Comparison of ENCODE assay signal across 8 mouse cellular contexts in genomic region chr9:53301801-53302311, GRCm38 (mm10). TPM values are rescaled to one million over a fixed set of nuclear protein-coding genes. Genes with fewer than 3 reads are reported as not detected.
A peak's percentile ranks its signal among the peaks of the same experiment; 100 is the strongest.
DNase-seq lines count a peak whose midpoint lies in the region; ATAC-seq and TF ChIP-seq lines count a peak whose summit lies in the region.

No protein-coding gene starts in this region.

- H3K36me3 ChIP-seq in spleen, adult 2 months (ENCODE audit: control insufficient read depth, insufficient read depth, low read length), result no peaks in the 10 kb centered on the region
- H3K36me3 ChIP-seq in hindbrain, embryonic 14.5 days (replicated peaks; ENCODE audit: control insufficient read depth, insufficient read depth), result no peaks in the 10 kb centered on the region
- H3K36me3 ChIP-seq in liver, embryonic 11.5 days (ENCODE audit: control insufficient read depth, insufficient read depth, low read length), result no peaks in the 10 kb centered on the region

- no peaks in the 10 kb centered on the region for H3K9me3 ChIP-seq in hindbrain, embryonic 14.5 days (ENCODE audit: control insufficient read depth, low read length)
- H3K9me3 ChIP-seq in liver, embryonic 11.5 days (ENCODE audit: control insufficient read depth, low read length), result no peaks in the 10 kb centered on the region

- H3K27ac ChIP-seq in spleen, adult 2 months (ENCODE audit: insufficient read depth, low read length), result no peak overlapping the region
- H3K27ac ChIP-seq in hindbrain, embryonic 14.5 days, result no peak overlapping the region
- no peak overlapping the region for H3K27ac ChIP-seq in liver, embryonic 11.5 days (ENCODE audit: low read depth, low read length)

- H3K9ac ChIP-seq in hindbrain, embryonic 14.5 days, result peak overlapping the region; percentile 39; the same call in 1 of the 2 replicates
- no peak overlapping the region for H3K9ac ChIP-seq in liver, embryonic 11.5 days (ENCODE audit: low read depth, low read length)

- TF ChIP-seq POLR2A in spleen, adult 2 months (IDR thresholded peaks at IDR 0.05; ENCODE audit: low read depth, low read length), result no peak

- no peaks in the 10 kb centered on the region for H3K4me1 ChIP-seq in spleen, adult 2 months (ENCODE audit: control insufficient read depth, insufficient read depth, insufficient read length)
- peaks cover 7% of the 10 kb centered on the region; the same call in 1 of the 2 replicates for H3K4me1 ChIP-seq in hindbrain, embryonic 14.5 days (replicated peaks; ENCODE audit: control insufficient read depth, insufficient read depth, low read length)
- H3K4me1 ChIP-seq in liver, embryonic 11.5 days (replicated peaks; ENCODE audit: control insufficient read depth, insufficient read depth, low read length), result no peaks in the 10 kb centered on the region

- 33% methylated on average over 19 of the region's 19 CpGs for WGBS in spleen, adult 2 months
- WGBS in hindbrain, embryonic 14.5 days, result 3% methylated on average over 19 of the region's 19 CpGs
- WGBS in liver, embryonic 11.5 days, result 14% methylated on average over 19 of the region's 19 CpGs

- no peak for ATAC-seq in hindbrain, embryonic 14.5 days (ENCODE audit: low FRiP score)
- ATAC-seq in liver, embryonic 11.5 days (replicated peaks; ENCODE audit: low FRiP score), result no peak
- no peak; the same call in 1 of the 2 replicates for ATAC-seq in granulocyte monocyte progenitor cell, adult 5-6 weeks (replicated peaks; ENCODE audit: poor library complexity, severe bottlenecking)

- no peak for TF ChIP-seq CTCF in spleen, adult 2 months (IDR thresholded peaks at IDR 0.05; ENCODE audit: extremely low read depth, insufficient read depth, insufficient read length, insufficient replicate concordance)

- H3K4me2 ChIP-seq in hindbrain, embryonic 14.5 days (replicated peaks), result peak overlapping the region; percentile 85
- peak overlapping the region; percentile 73 for H3K4me2 ChIP-seq in liver, embryonic 11.5 days

- no peak for DNase-seq in spleen, adult 2 months (ENCODE audit: low read depth in 1 of 2, low spot score in 2 of 2)
- no peak for DNase-seq in spleen, adult 12 weeks (ENCODE audit: low spot score)
- DNase-seq in cerebellum, postnatal 25 days, result peak; percentile 59
- no peak for DNase-seq in hindbrain, embryonic 14.5 days (ENCODE audit: low spot score)
- DNase-seq in liver, embryonic 11.5 days (ENCODE audit: low spot score), result no peak
- peak; percentile 6 for DNase-seq in naive thymus-derived CD4-positive, alpha-beta T cell, adult 2 months (ENCODE audit: low read depth)
- no peak for DNase-seq in B cell, adult 2 months

- peak overlapping the region; percentile 29; the same call in 1 of the 2 replicates for H3K4me3 ChIP-seq in spleen, adult 2 months (ENCODE audit: extremely low read depth, insufficient read depth, insufficient read length)
- peak overlapping the region; percentile 35 for H3K4me3 ChIP-seq in hindbrain, embryonic 14.5 days (replicated peaks; ENCODE audit: low read length)
- H3K4me3 ChIP-seq in liver, embryonic 11.5 days (ENCODE audit: low read depth, low read length), result peak overlapping the region; percentile 38

- H3K27me3 ChIP-seq in spleen, adult 2 months (ENCODE audit: control insufficient read depth, insufficient read depth, low read length), result 0 out of 2 replicates have a peak, but pooled peaks cover 1% of the 10 kb centered on the region
- peaks cover 9% of the 10 kb centered on the region; the same call in 1 of the 2 replicates for H3K27me3 ChIP-seq in hindbrain, embryonic 14.5 days (ENCODE audit: control insufficient read depth, insufficient read depth, low read length)
- H3K27me3 ChIP-seq in liver, embryonic 11.5 days (replicated peaks; ENCODE audit: control insufficient read depth, insufficient read depth, low read length), result peaks cover 10% of the 10 kb centered on the region

RNA-seq across cellular contexts. Expression of gene Exph5, which starts 0.4 kb away (rescaled TPM):
- 0.02 and 0.04 TPM in 2 replicates for polyA plus RNA-seq in spleen, adult 2 months (2012; rRNA removed)
- 0.35 and 0.53 TPM in 2 replicates for polyA plus RNA-seq in hindbrain, embryonic 14.5 days (2014; fragmentation: Nextera tagmentation; extraction: Ambion mirVana)
- 0.41 and 0.91 TPM in 2 replicates for polyA plus RNA-seq in liver, embryonic 11.5 days (2014; fragmentation: Nextera tagmentation; extraction: Ambion mirVana)
- not detected in 2 replicates for total RNA-seq in granulocyte monocyte progenitor cell, adult 5-6 weeks (2014; fragmentation: Nextera tagmentation)
- not detected in 2 replicates for total RNA-seq in granulocyte monocyte progenitor cell, adult 5-6 weeks (2017)

RNA-seq across cellular contexts. Expression of gene Ddx10, which starts 54.0 kb away (rescaled TPM):
- 1.0 and 1.4 TPM in 2 replicates for polyA plus RNA-seq in spleen, adult 2 months (2012; rRNA removed)
- polyA plus RNA-seq in hindbrain, embryonic 14.5 days (2014; fragmentation: Nextera tagmentation; extraction: Ambion mirVana), result 25.1 and 27.6 TPM in 2 replicates
- 36.9 and 43.5 TPM in 2 replicates for polyA plus RNA-seq in liver, embryonic 11.5 days (2014; fragmentation: Nextera tagmentation; extraction: Ambion mirVana)
- total RNA-seq in granulocyte monocyte progenitor cell, adult 5-6 weeks (2014; fragmentation: Nextera tagmentation), result 37.1 and 37.7 TPM in 2 replicates
- total RNA-seq in granulocyte monocyte progenitor cell, adult 5-6 weeks (2017), result 70.1 and 77.2 TPM in 2 replicates

Comparison
In these comparisons a context has a peak if more than half of its experiments do, and no peak if none do; other contexts are left out.
1. DNase-seq: peak in cerebellum, postnatal 25 days (2 of 2) and naive thymus-derived CD4-positive, alpha-beta T cell, adult 2 months (single experiment); none in spleen, adult 2 months (0 of 2), spleen, adult 12 weeks (single experiment), hindbrain, embryonic 14.5 days (single experiment), liver, embryonic 11.5 days (single experiment) and B cell, adult 2 months (0 of 2).
2. RNA of gene Ddx10, which starts 54.0 kb away (polyA plus RNA-seq): 36.9 to 43.5 TPM in liver, embryonic 11.5 days and 25.1 to 27.6 TPM in hindbrain, embryonic 14.5 days; 1.0 to 1.4 TPM in spleen, adult 2 months; every median in the first group is over 10 times any median in the second.
3. Peak in every context shown above with its lines, with median percentiles within 50 percentile points of each other: H3K4me3 ChIP-seq.